Mouse (Mus musculus) ES-Bruce4 (cell line): ENCODE measurements around the gene Tmem182. TPM values are rescaled to one million over a fixed set of nuclear protein-coding genes. Genes with fewer than 3 reads are reported as not detected.

Experiments
- H3K27ac ChIP-seq: 2 replicates; pipeline ENCODE4 v1.5.1; 2012; ENCODE audit warnings: low read length, inconsistent platforms; ENCODE audit not compliant: insufficient read depth
- H3K27me3 ChIP-seq: 2 replicates; pipeline ENCODE4 v1.6.1; 2012; ENCODE audit warnings: mild to moderate bottlenecking, low read length, inconsistent platforms; ENCODE audit not compliant: control insufficient read depth, poor library complexity, insufficient read depth, severe bottlenecking
- H3K36me3 ChIP-seq: 2 replicates; pipeline ENCODE4 v1.6.1; 2012; ENCODE audit warnings: inconsistent platforms, mild to moderate bottlenecking, low read length, moderate library complexity; ENCODE audit not compliant: control insufficient read depth, poor library complexity, insufficient read depth, severe bottlenecking
- H3K4me1 ChIP-seq: one replicate; pipeline ENCODE4 v1.8.1; 2011; ENCODE audit warnings: low read length; ENCODE audit not compliant: control insufficient read depth, insufficient read depth
- H3K4me3 ChIP-seq: 2 replicates; pipeline ENCODE4 v1.5.1; 2011; ENCODE audit warnings: low read depth, mild to moderate bottlenecking, low read length
- H3K9ac ChIP-seq: 2 replicates; pipeline ENCODE4 v1.6.1; 2012; ENCODE audit warnings: low read depth, mild to moderate bottlenecking, inconsistent platforms; ENCODE audit not compliant: poor library complexity, severe bottlenecking
- H3K9me3 ChIP-seq: replicated peaks from 2 replicates; pipeline ENCODE4 v1.6.1; 2012; ENCODE audit warnings: mild to moderate bottlenecking, low read length, inconsistent platforms; ENCODE audit not compliant: control insufficient read depth, poor library complexity, insufficient read depth, severe bottlenecking
- CTCF ChIP-seq: IDR thresholded peaks from one replicate; pipeline ENCODE4 v1.8.1; 2011; ENCODE audit warnings: low read depth, low read length
- EP300 ChIP-seq: IDR thresholded peaks from 2 replicates; pipeline ENCODE4 v1.6.1; 2011; ENCODE audit warnings: low read depth, low read length; ENCODE audit not compliant: insufficient read depth
- POLR2A ChIP-seq: IDR thresholded peaks from one replicate; pipeline ENCODE4 v1.8.1; 2011; ENCODE audit warnings: low read length; ENCODE audit not compliant: insufficient read depth
- polyA plus RNA-seq: library from polyadenylated mRNA; stranded (reverse); fragments of >200 nt; gene quantifications from 2 replicates; pipeline ENCODE4 v1.2.4, GENCODE M21; 2011; ENCODE audit warnings: low read depth; ENCODE audit not compliant: missing spikeins, insufficient read depth, insufficient read length

The Tmem182 gene
- polyA plus RNA-seq, 1 experiment, result not detected

DNA sequence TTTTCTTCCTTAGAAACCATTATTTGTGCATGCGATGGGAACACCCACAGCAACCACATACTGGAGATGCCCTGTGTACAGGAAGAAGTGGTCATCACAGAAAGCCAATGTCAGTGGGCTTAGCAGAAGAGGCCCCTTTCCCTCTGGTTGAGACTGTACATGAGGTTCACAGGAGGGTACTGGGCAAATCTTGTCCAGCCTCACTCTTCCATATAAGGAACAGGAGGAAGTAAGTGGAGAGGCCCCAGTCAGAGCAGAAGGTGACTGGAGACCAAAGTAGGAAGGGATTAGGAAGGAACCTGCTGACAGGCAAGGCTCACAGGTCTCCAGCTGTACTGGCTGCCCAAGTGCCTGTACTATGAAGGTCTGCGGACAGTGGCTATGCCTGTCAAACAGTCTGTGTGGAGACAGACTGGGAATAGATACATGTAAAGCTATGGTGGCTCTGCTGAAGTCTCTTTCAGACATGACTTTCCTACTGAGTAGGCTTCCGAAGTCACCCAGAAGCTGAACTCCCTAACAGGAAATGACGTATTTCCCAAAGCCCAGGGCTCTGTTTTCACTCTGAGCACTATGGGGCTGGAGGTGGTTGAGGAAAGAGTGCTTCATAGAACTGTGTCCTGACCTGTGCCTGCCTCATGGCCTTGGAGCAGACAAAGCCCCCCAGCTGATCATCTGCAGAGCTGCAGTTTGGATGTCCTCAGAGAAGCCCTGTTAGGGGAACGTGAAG, 35.8 kb downstream of the Tmem182 start:
- no peaks in the 10 kb centered on the region for H3K9me3 ChIP-seq
- TF ChIP-seq CTCF (no peak), EP300 (no peak), POLR2A (no peak)
- H3K27me3 ChIP-seq, result no peaks in the 10 kb centered on the region
- no peaks in the 10 kb centered on the region for H3K4me1 ChIP-seq
- no peaks in the 10 kb centered on the region for H3K36me3 ChIP-seq
- no peak overlapping the region for H3K4me3 ChIP-seq
- no peak overlapping the region for H3K9ac ChIP-seq
- no peak overlapping the region for H3K27ac ChIP-seq

DNA sequence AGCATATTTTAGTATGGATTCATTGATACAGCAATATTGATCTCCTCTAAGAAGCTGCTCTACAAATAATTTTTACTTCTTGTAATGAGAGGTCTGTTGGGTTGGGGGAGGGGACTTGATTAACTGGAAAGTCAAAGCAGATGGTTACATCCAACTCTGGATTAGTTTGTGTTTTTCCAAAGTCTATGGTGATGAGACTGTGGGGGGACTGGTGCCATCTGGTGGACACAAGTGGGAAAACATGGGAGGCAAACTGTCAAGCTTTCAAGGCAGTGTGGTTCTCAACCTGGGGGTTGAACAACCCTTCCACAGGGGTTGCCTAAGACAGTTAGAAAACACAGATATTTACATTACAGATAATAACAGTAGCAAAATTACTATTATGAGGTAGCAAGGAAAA, 39.2 kb downstream of the Tmem182 start:
- Histone ChIP-seq H3K9ac (no peak overlapping the region), H3K4me3 (no peak overlapping the region), H3K27ac (no peak overlapping the region), H3K9me3 (no peaks in the 10 kb centered on the region), H3K27me3 (no peaks in the 10 kb centered on the region), H3K4me1 (no peaks in the 10 kb centered on the region), H3K36me3 (no peaks in the 10 kb centered on the region)
- peak; percentile 59 for TF ChIP-seq CTCF
- TF ChIP-seq POLR2A, result no peak

- TF ChIP-seq EP300 (no peak), POLR2A (no peak), CTCF (no peak)
- Histone ChIP-seq H3K9ac (no peak overlapping the region), H3K4me3 (no peak overlapping the region), H3K27me3 (no peaks in the 10 kb centered on the region), H3K9me3 (no peaks in the 10 kb centered on the region), H3K4me1 (no peaks in the 10 kb centered on the region), H3K36me3 (no peaks in the 10 kb centered on the region), H3K27ac (no peak overlapping the region)
These were observed 42.0 kb downstream of the Tmem182 start for GRCm38 (mm10) chr1:40847196-40847938.

DNA sequence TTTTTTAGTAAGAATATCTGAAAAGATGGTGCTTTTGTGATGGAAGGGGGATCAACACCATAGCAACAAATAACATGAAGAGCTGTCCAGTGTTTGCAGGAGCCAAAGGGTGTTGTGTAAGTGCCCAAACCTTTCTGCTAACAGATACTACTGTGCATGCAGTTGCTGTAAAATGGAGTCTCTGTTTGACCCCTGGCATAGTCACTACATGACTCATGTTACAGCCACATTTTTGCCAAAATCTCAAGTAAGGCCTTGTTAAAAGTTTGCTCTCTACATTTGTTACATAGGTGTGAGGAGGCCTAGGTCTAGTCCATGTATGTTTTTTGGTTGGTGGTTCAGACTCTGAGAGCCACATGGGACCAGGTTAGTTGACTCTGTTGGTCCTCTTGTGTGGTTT, 45.9 kb downstream of the Tmem182 start:
- H3K4me1 ChIP-seq, result no peaks in the 10 kb centered on the region
- H3K9ac ChIP-seq, result no peak overlapping the region
- H3K27me3 ChIP-seq, result no peaks in the 10 kb centered on the region
- no peaks in the 10 kb centered on the region for H3K36me3 ChIP-seq
- H3K27ac ChIP-seq, result no peak overlapping the region
- TF ChIP-seq POLR2A, result no peak
- no peak for TF ChIP-seq CTCF
- TF ChIP-seq EP300, result no peak
- H3K9me3 ChIP-seq, result no peaks in the 10 kb centered on the region
- no peak overlapping the region for H3K4me3 ChIP-seq

DNA sequence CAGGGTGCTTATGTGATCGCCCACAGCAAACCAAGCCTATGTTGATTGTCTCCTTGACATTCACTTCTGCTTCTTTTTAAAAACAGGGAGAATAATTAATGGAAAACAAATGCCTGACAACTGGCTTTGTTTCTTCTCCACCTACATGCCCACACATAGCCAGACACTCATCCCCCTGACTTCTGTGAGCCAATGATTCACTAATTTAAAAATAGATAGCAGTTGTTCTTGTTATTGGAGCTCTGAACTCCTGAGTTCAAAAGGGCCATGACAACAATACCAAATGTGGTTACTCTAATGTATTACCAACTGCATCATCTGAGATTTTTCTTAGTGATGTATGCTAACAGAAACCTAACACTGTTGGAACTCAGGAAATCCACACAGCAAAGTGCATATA, 49.9 kb downstream of the Tmem182 start:
- no peaks in the 10 kb centered on the region for H3K27me3 ChIP-seq
- H3K9ac ChIP-seq, result no peak overlapping the region
- H3K36me3 ChIP-seq, result no peaks in the 10 kb centered on the region
- TF ChIP-seq EP300, result no peak
- no peak for TF ChIP-seq CTCF
- TF ChIP-seq POLR2A, result no peak
- no peak overlapping the region for H3K27ac ChIP-seq
- H3K4me1 ChIP-seq, result no peaks in the 10 kb centered on the region
- H3K9me3 ChIP-seq, result no peaks in the 10 kb centered on the region
- no peak overlapping the region for H3K4me3 ChIP-seq

DNA sequence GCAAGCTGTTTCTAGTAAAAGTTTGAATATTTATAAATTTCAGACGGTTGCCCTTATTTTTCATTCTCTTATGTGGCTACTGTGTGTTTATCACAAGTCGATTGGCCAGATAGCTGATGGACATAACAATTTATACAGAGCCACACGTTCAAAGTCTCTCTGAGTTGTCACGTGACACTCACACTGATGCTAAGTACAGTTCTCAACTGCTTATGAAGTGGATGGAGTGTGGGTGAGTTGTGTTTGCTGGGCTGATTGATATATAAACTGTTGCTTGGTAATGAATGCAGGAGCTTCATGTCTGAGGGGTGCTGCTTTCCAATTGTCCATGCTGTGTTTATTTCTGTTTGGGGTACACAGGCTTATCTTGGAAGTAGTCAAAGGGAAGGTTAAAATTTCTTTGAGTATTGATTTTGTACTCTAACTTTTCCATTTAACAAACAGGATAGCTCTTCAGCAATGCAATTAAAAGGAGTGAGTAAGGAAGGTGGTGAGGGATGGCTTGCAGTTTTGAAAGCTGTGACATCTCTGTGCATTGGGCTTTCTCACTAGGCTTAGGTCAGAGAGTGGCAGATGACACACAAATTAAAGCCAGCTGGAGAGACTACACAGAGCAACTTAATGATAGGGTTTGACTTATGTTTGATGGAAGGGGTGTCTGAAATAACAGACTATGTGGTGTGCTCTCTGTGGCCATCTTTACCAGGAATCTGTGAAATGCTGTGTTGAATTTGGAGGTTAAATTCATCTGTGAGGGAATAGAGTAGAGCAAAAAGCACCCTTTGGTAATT, 51.6 kb downstream of the Tmem182 start:
- Histone ChIP-seq H3K27me3 (no peaks in the 10 kb centered on the region), H3K9ac (no peak overlapping the region), H3K27ac (no peak overlapping the region), H3K9me3 (no peaks in the 10 kb centered on the region), H3K4me3 (no peak overlapping the region), H3K36me3 (no peaks in the 10 kb centered on the region), H3K4me1 (no peaks in the 10 kb centered on the region)
- TF ChIP-seq EP300 (no peak), CTCF (no peak), POLR2A (no peak)
